Mouse (Mus musculus): ENCODE measurements around the gene Srgap2. TPM values are rescaled to one million over a fixed set of nuclear protein-coding genes. Genes with fewer than 3 reads are reported as not detected.

The Srgap2 gene
- polyA plus RNA-seq, 1 experiment from 2014 or later: 13.4 TPM

GRCm38 (mm10) chr1:131421113-131421512, 106.0 kb downstream of the Srgap2 start:
- Histone ChIP-seq H3K9ac (no peak overlapping the region), H3K4me1 (replicated peaks) (peaks cover 22% of the 10 kb centered on the region), H3K36me3 (no peaks in the 10 kb centered on the region), H3K4me3 (no peak overlapping the region), H3K27ac (replicated peaks) (no peak overlapping the region), H3K4me2 (no peak overlapping the region), H3K9me3 (no peaks in the 10 kb centered on the region), H3K27me3 (no peaks in the 10 kb centered on the region)
- no peak for ATAC-seq (ENCODE audit: low read depth)

GRCm38 (mm10) chr1:131420660-131421059, 106.5 kb downstream of the Srgap2 start:
- Histone ChIP-seq H3K4me1 (replicated peaks) (peaks cover 22% of the 10 kb centered on the region), H3K36me3 (no peaks in the 10 kb centered on the region), H3K4me2 (no peak overlapping the region), H3K27ac (replicated peaks) (no peak overlapping the region), H3K9me3 (no peaks in the 10 kb centered on the region), H3K27me3 (no peaks in the 10 kb centered on the region), H3K9ac (no peak overlapping the region), H3K4me3 (no peak overlapping the region)
- no peak for ATAC-seq (ENCODE audit: low read depth)
- WGBS: 75% methylated on average over 4 of the region's 4 CpGs

- Histone ChIP-seq H3K9me3 (no peaks in the 10 kb centered on the region), H3K9ac (no peak overlapping the region), H3K4me2 (no peak overlapping the region), H3K27ac (replicated peaks) (no peak overlapping the region), H3K27me3 (no peaks in the 10 kb centered on the region), H3K4me3 (no peak overlapping the region), H3K36me3 (no peaks in the 10 kb centered on the region), H3K4me1 (replicated peaks) (peaks cover 22% of the 10 kb centered on the region)
- ATAC-seq (ENCODE audit: low read depth): no peak
- WGBS: 65% methylated on average over 3 of the region's 3 CpGs
Measured at GRCm38 (mm10) chr1:131419307-131419706, 107.8 kb downstream of the Srgap2 start.

GRCm38 (mm10) chr1:131417821-131418660, 109.1 kb downstream of the Srgap2 start:
- WGBS: 62% methylated on average over 5 of the region's 5 CpGs
- Histone ChIP-seq H3K27ac (replicated peaks) (peak overlapping the region; percentile 43; the same call in 1 of the 2 replicates), H3K9ac (no peak overlapping the region; the same call in 1 of the 2 replicates), H3K27me3 (no peaks in the 10 kb centered on the region), H3K4me2 (no peak overlapping the region), H3K4me3 (no peak overlapping the region), H3K4me1 (replicated peaks) (peaks cover 22% of the 10 kb centered on the region), H3K9me3 (no peaks in the 10 kb centered on the region), H3K36me3 (no peaks in the 10 kb centered on the region)
- no peak for ATAC-seq (ENCODE audit: low read depth)

GRCm38 (mm10) chr1:131417059-131417750, 109.9 kb downstream of the Srgap2 start:
- Histone ChIP-seq H3K4me3 (no peak overlapping the region), H3K36me3 (no peaks in the 10 kb centered on the region), H3K9ac (no peak overlapping the region), H3K4me1 (replicated peaks) (peaks cover 22% of the 10 kb centered on the region), H3K4me2 (no peak overlapping the region), H3K27ac (replicated peaks) (no peak overlapping the region), H3K27me3 (no peaks in the 10 kb centered on the region), H3K9me3 (no peaks in the 10 kb centered on the region)
- WGBS: 72% methylated on average over 5 of the region's 5 CpGs
- ATAC-seq (ENCODE audit: low read depth): no peak

- 0 out of 2 replicates have a peak, but pooled peaks cover 6% of the 10 kb centered on the region for H3K4me1 ChIP-seq (replicated peaks)
- no peak for ATAC-seq (ENCODE audit: low read depth)
- no peaks in the 10 kb centered on the region for H3K36me3 ChIP-seq
- H3K27me3 ChIP-seq: no peaks in the 10 kb centered on the region
- H3K27ac ChIP-seq (replicated peaks): no peak overlapping the region
- 88% methylated on average over 3 of the region's 3 CpGs for WGBS
- H3K9me3 ChIP-seq: no peaks in the 10 kb centered on the region
- H3K4me3 ChIP-seq: no peak overlapping the region
- no peak overlapping the region for H3K4me2 ChIP-seq
- no peak overlapping the region for H3K9ac ChIP-seq
Measured at GRCm38 (mm10) chr1:131403567-131403966, 123.6 kb downstream of the Srgap2 start.

GRCm38 (mm10) chr1:131400844-131401243, 126.3 kb downstream of the Srgap2 start:
- Histone ChIP-seq H3K27me3 (no peaks in the 10 kb centered on the region), H3K9ac (no peak overlapping the region), H3K9me3 (no peaks in the 10 kb centered on the region), H3K4me3 (no peak overlapping the region), H3K36me3 (no peaks in the 10 kb centered on the region), H3K27ac (replicated peaks) (no peak overlapping the region), H3K4me2 (no peak overlapping the region), H3K4me1 (replicated peaks) (0 out of 2 replicates have a peak, but pooled peaks cover 6% of the 10 kb centered on the region)
- ATAC-seq (ENCODE audit: low read depth): no peak
- WGBS: 69% methylated on average over 3 of the region's 3 CpGs

- no peak for ATAC-seq (ENCODE audit: low read depth)
- Histone ChIP-seq H3K4me1 (replicated peaks) (0 out of 2 replicates have a peak, but pooled peaks cover 3% of the 10 kb centered on the region), H3K27me3 (no peaks in the 10 kb centered on the region), H3K9me3 (no peaks in the 10 kb centered on the region), H3K36me3 (no peaks in the 10 kb centered on the region), H3K4me3 (no peak overlapping the region), H3K27ac (replicated peaks) (no peak overlapping the region), H3K9ac (no peak overlapping the region), H3K4me2 (no peak overlapping the region)
Measured at GRCm38 (mm10) chr1:131398181-131398580, 129.0 kb downstream of the Srgap2 start.

- Histone ChIP-seq H3K36me3 (no peaks in the 10 kb centered on the region), H3K4me3 (no peak overlapping the region), H3K9ac (no peak overlapping the region), H3K27ac (replicated peaks) (no peak overlapping the region), H3K4me1 (replicated peaks) (peaks cover 18% of the 10 kb centered on the region), H3K9me3 (no peaks in the 10 kb centered on the region), H3K4me2 (no peak overlapping the region), H3K27me3 (no peaks in the 10 kb centered on the region)
- ATAC-seq (ENCODE audit: low read depth): no peak
- 71% methylated on average over 3 of the region's 3 CpGs for WGBS
Measured at GRCm38 (mm10) chr1:131384406-131384805, 142.7 kb downstream of the Srgap2 start.

GRCm38 (mm10) chr1:131382184-131382583, 145.0 kb downstream of the Srgap2 start:
- Histone ChIP-seq H3K4me3 (no peak overlapping the region), H3K4me2 (no peak overlapping the region), H3K36me3 (no peaks in the 10 kb centered on the region), H3K27me3 (no peaks in the 10 kb centered on the region), H3K27ac (replicated peaks) (no peak overlapping the region), H3K9ac (no peak overlapping the region), H3K9me3 (no peaks in the 10 kb centered on the region), H3K4me1 (replicated peaks) (peaks cover 31% of the 10 kb centered on the region)
- WGBS: 84% methylated on average over 2 of the region's 2 CpGs
- no peak for ATAC-seq (ENCODE audit: low read depth)

- Histone ChIP-seq H3K4me3 (no peak overlapping the region), H3K4me1 (replicated peaks) (peaks cover 31% of the 10 kb centered on the region), H3K4me2 (no peak overlapping the region), H3K36me3 (no peaks in the 10 kb centered on the region), H3K27ac (replicated peaks) (no peak overlapping the region), H3K27me3 (no peaks in the 10 kb centered on the region), H3K9me3 (no peaks in the 10 kb centered on the region), H3K9ac (no peak overlapping the region)
- no peak for ATAC-seq (ENCODE audit: low read depth)
- WGBS: 30% methylated on average over 1 of the region's 1 CpGs
Measured at GRCm38 (mm10) chr1:131380254-131380653, 146.9 kb downstream of the Srgap2 start.

GRCm38 (mm10) chr1:131378914-131379474, 148.2 kb downstream of the Srgap2 start:
- Histone ChIP-seq H3K27ac (replicated peaks) (peak overlapping the region; percentile 65), H3K4me2 (no peak overlapping the region), H3K4me1 (replicated peaks) (peaks cover 24% of the 10 kb centered on the region), H3K36me3 (no peaks in the 10 kb centered on the region), H3K9ac (no peak overlapping the region), H3K27me3 (no peaks in the 10 kb centered on the region), H3K9me3 (no peaks in the 10 kb centered on the region), H3K4me3 (no peak overlapping the region)
- ATAC-seq (ENCODE audit: low read depth): no peak
- WGBS: 84% methylated on average over 1 of the region's 1 CpGs
